Mouse (Mus musculus) heart, embryonic 13.5 days (tissue): ENCODE data around the gene Sprr3. TPM values are rescaled to one million over a fixed set of nuclear protein-coding genes. Genes with fewer than 3 reads are reported as not detected.

Source experiments
- ATAC-seq: fragments of 200-750 bp; cut with Nextera tagmentation; 2 replicates; pipeline ENCODE4 v1.8.0; 2017; ENCODE audit warnings: moderate TSS enrichment; ENCODE audit not compliant: insufficient number of reproducible peaks, low FRiP score, low TSS enrichment; ENCODE audit errors: extremely low read depth
- H3K27ac ChIP-seq: fragments of 300-500 bp; sonication (generic); replicated peaks from 2 replicates; pipeline ENCODE4 v1.5.1; 2015; ENCODE audit warnings: moderate library complexity, mild to moderate bottlenecking, inconsistent platforms
- H3K27me3 ChIP-seq: fragments of 300-500 bp; sonication (generic); replicated peaks from 2 replicates; pipeline ENCODE4 v1.6.1; 2015; ENCODE audit warnings: mild to moderate bottlenecking, inconsistent platforms
- H3K36me3 ChIP-seq: fragments of 300-500 bp; sonication (generic); 2 replicates; pipeline ENCODE4 v1.6.1; 2015; ENCODE audit warnings: mild to moderate bottlenecking, inconsistent platforms
- H3K4me1 ChIP-seq: fragments of 300-500 bp; sonication (generic); 2 replicates; pipeline ENCODE4 v1.6.1; 2015; ENCODE audit warnings: inconsistent platforms
- H3K4me2 ChIP-seq: fragments of 300-500 bp; sonication (generic); 2 replicates; pipeline ENCODE4 v1.6.1; 2015; ENCODE audit warnings: inconsistent platforms, mild to moderate bottlenecking, moderate library complexity
- H3K4me3 ChIP-seq: fragments of 300-500 bp; sonication (generic); 2 replicates; pipeline ENCODE4 v1.5.1; 2015; ENCODE audit warnings: moderate library complexity, mild to moderate bottlenecking, inconsistent platforms
- H3K9ac ChIP-seq: fragments of 300-500 bp; sonication (generic); 2 replicates; pipeline ENCODE4 v1.6.1; 2015; ENCODE audit warnings: inconsistent platforms, mild to moderate bottlenecking, moderate library complexity
- H3K9me3 ChIP-seq: fragments of 300-500 bp; sonication (generic); 2 replicates; pipeline ENCODE4 v1.6.1; 2016; ENCODE audit warnings: inconsistent platforms
- WGBS: fragments of 180-500 bp; shearing (Covaris S2); methylation state at CpG from one replicate; pipeline ENCODE4 v1.1.7; 2015; ENCODE audit warnings: mixed read lengths; 5-methylcytosine and 5-hydroxymethylcytosine counted together
- polyA plus RNA-seq: library from polyadenylated mRNA; unstranded; fragments of >200 nt; fragmentation: Nextera tagmentation; extraction: Ambion mirVana; gene quantifications from 2 replicates; pipeline ENCODE4 v1.2.1, GENCODE M21; 2015

Gene Sprr3
- polyA plus RNA-seq, 1 experiment from 2014 or later, result not detected

DNA sequence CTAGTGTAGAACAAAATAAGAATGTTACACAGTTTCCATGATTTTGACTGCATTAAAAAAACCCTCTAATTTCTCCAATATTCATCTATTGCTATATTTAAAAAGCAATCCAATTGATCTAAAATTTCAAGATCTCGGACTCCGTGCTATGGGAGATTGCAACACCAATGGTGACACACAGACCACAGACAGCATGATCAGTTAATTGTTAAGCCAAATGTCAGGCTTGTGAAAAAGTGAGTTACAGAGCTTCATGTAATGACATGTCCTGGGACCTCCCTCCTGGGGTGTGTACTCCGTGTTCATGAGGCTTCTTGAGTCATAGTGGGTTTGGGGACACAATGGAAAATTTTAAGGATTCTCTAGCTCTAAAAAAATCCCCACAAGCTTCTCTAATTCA lies 18.3 kb downstream of the Sprr3 start:
- WGBS, result 78% methylated on average over 3 of the region's 3 CpGs
- Histone ChIP-seq H3K4me3 (no peak overlapping the region), H3K4me1 (no peaks in the 10 kb centered on the region), H3K9me3 (no peaks in the 10 kb centered on the region), H3K27me3 (no peaks in the 10 kb centered on the region), H3K27ac (no peak overlapping the region), H3K36me3 (no peaks in the 10 kb centered on the region), H3K9ac (no peak overlapping the region), H3K4me2 (no peak overlapping the region)
- no peak for ATAC-seq

DNA sequence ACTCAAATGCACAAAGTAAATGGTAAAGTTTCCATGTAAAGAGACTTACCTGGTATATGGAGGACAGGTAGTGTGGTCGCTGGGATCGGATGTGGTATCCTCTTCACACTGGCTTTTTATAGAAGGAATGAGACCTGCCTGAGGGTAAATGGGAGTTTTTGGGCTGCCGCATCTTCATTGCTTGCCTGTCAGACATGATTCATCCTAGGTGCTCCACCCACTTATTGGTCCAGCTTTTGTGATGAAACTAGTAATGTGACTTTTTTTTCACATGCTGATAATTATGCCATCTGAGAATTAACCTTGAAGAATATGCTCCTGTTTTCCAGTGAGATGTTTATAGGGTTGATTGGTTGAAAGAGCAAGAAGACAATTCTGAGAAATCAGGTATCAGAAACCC lies 19.8 kb downstream of the Sprr3 start, which contains the start of gene Sprr1b:
Gene Sprr1b, minus strand, starts transcription at position 101 of the 400 bp plus-strand sequence.
- no peaks in the 10 kb centered on the region for H3K9me3 ChIP-seq
- no peak within 1 kb of the TSS for H3K27ac ChIP-seq
- no peak within 1 kb of the TSS for H3K4me2 ChIP-seq
- no peak for ATAC-seq
- no peaks in the 10 kb centered on the region for H3K4me1 ChIP-seq
- no peak within 1 kb of the TSS for H3K9ac ChIP-seq
- no peaks in the 10 kb centered on the region for H3K27me3 ChIP-seq
- H3K36me3 ChIP-seq, result no peaks in the 10 kb centered on the region
- H3K4me3 ChIP-seq, result no peak within 1 kb of the TSS
- 79% methylated on average over 3 of the region's 3 CpGs for WGBS

DNA sequence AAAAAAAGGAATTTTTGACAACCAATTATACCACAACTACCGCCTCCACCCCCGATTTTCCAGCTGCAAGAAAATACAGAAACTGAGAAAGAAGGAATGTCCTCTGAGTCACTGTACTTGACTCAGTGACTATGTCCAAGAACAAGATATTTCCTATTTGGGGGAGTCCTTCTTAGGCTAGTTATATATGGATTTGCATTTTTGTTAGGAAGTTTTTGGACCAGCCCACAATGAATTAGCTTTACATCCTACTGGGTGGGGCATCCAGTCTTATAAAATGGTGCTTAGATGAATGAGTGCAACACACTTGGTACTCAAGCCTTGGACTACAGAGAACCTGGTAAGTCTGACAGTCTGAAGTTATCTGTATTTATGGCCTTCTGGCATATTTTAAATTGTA lies 26.2 kb downstream of the Sprr3 start, which contains the start of gene Sprr2k:
Gene Sprr2k, plus strand, starts transcription at position 301 of the 400 bp plus-strand sequence.
- Histone ChIP-seq H3K36me3 (no peaks in the 10 kb centered on the region), H3K4me2 (no peak within 1 kb of the TSS), H3K27ac (no peak within 1 kb of the TSS), H3K4me3 (no peak within 1 kb of the TSS), H3K4me1 (no peaks in the 10 kb centered on the region), H3K9me3 (no peaks in the 10 kb centered on the region), H3K9ac (no peak within 1 kb of the TSS), H3K27me3 (no peaks in the 10 kb centered on the region)
- ATAC-seq, result no peak
- WGBS, result 75% methylated on average over 2 of the region's 2 CpGs

DNA sequence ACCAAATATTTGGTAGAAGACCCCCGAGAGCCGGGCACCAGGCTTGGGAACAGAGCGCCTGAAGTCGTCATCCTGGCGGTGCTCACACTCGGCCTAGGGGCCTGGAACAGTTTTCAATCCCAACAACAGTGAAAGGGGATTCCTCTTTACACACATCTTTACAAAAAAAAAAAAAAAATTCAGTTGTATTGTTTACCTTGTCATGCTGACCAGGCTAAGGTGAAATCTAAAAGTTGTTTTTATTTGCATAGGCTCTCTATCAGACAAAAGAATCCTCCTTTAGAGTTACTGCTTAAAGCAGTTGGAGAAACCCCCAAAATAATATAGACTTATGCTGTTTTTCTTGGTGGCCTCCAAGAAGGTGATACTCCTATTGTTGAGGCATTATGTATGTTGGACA lies 29.2 kb downstream of the Sprr3 start, which contains the start of gene Gm9774:
Gene Gm9774, minus strand, starts transcription at position 101 of the 400 bp plus-strand sequence.
- 87% methylated on average over 6 of the region's 6 CpGs for WGBS
- Histone ChIP-seq H3K9ac (no peak within 1 kb of the TSS), H3K4me1 (no peaks in the 10 kb centered on the region), H3K4me3 (no peak within 1 kb of the TSS), H3K4me2 (no peak within 1 kb of the TSS), H3K27ac (no peak within 1 kb of the TSS), H3K27me3 (no peaks in the 10 kb centered on the region), H3K9me3 (no peaks in the 10 kb centered on the region), H3K36me3 (no peaks in the 10 kb centered on the region)
- no peak for ATAC-seq

DNA sequence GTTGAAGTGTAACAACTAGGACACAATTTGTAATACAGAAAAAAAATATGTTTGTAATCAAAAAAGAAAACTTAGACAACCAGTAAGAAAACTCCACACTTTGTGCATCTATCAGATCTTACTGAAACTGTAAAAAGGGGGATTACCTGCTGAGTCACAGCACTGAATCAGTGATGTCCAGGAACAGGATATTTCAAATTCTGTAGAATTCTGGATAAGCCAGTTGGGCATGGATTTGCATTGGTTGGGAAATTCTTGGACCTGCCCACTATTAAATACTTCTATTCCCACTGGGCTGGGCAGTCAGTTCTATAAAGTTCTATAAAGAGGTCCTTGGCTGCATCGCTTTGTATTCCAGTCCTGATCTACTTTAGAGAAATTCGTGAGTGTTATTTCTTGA lies 40.7 kb downstream of the Sprr3 start, which contains the start of gene Sprr2j-ps:
Gene Sprr2j-ps, plus strand, starts transcription at position 301 of the 400 bp plus-strand sequence.
- Histone ChIP-seq H3K9me3 (no peaks in the 10 kb centered on the region), H3K36me3 (no peaks in the 10 kb centered on the region), H3K27ac (no peak within 1 kb of the TSS), H3K4me2 (no peak within 1 kb of the TSS), H3K4me1 (no peaks in the 10 kb centered on the region), H3K4me3 (no peak within 1 kb of the TSS), H3K9ac (no peak within 1 kb of the TSS), H3K27me3 (no peaks in the 10 kb centered on the region)
- no peak for ATAC-seq
- WGBS, result 82% methylated on average over 2 of the region's 2 CpGs

DNA sequence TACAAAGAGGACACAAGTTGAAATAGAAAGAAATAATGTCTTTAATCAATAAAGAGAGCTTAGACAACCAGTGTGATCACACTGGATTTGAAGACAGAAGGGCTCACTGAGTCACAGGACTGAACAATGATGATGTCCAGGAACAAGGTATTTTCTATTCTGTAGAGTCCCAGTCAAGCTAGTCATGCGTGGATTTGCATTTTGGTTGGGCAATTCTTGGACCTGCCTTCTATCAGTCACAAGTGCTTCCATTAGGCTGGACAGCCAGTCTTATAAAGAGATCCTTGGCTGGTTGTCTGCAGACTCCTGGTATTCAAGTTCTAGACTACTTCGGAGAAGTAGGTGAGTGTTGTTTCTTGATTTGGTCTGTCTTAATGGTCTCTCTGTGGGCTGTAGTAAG lies 50.8 kb downstream of the Sprr3 start, which contains the start of gene Sprr2i:
Gene Sprr2i, plus strand, starts transcription at position 301 of the 400 bp plus-strand sequence.
- Histone ChIP-seq H3K9me3 (no peaks in the 10 kb centered on the region), H3K4me2 (no peak within 1 kb of the TSS), H3K36me3 (no peaks in the 10 kb centered on the region), H3K4me3 (no peak within 1 kb of the TSS), H3K4me1 (no peaks in the 10 kb centered on the region), H3K27ac (no peak within 1 kb of the TSS), H3K9ac (no peak within 1 kb of the TSS), H3K27me3 (no peaks in the 10 kb centered on the region)
- WGBS, result 75% methylated on average over 2 of the region's 2 CpGs
- ATAC-seq, result no peak

Other genes with a start within 250 kb of the Sprr3 start
- not detected in 2 replicates for gene Sprr2a1, start 242.9 kb downstream of the Sprr3 start, polyA plus RNA-seq
- gene Sprr2a2, start 242.8 kb downstream of the Sprr3 start, polyA plus RNA-seq, result 1.6 and 2.0 TPM in 2 replicates
- gene Sprr2a3, start 173.3 kb downstream of the Sprr3 start, polyA plus RNA-seq, result not detected in 2 replicates
- not detected in 2 replicates for gene Sprr2b, start 142.1 kb downstream of the Sprr3 start, polyA plus RNA-seq
- not detected in 2 replicates for gene Sprr2d, start 119.6 kb downstream of the Sprr3 start, polyA plus RNA-seq
- gene Sprr2e, start 106.6 kb downstream of the Sprr3 start, polyA plus RNA-seq, result not detected in 2 replicates
- not detected in 2 replicates for gene Sprr2f, start 93.5 kb downstream of the Sprr3 start, polyA plus RNA-seq
- not detected in 2 replicates for gene Sprr2h, start 73.0 kb downstream of the Sprr3 start, polyA plus RNA-seq
- gene Sprr2i, start 50.7 kb downstream of the Sprr3 start, polyA plus RNA-seq, result not detected in 2 replicates
- gene Sprr2j-ps, start 40.6 kb downstream of the Sprr3 start, polyA plus RNA-seq, result not detected in 2 replicates
- 6.5 and 6.8 TPM in 2 replicates for gene Gm9774, start 29.3 kb downstream of the Sprr3 start, polyA plus RNA-seq
- not detected in 2 replicates for gene Sprr2k, start 26.1 kb downstream of the Sprr3 start, polyA plus RNA-seq
- gene Sprr1b, start 19.9 kb downstream of the Sprr3 start, polyA plus RNA-seq, result not detected in 2 replicates
- 0.19 and 0.31 TPM in 2 replicates for gene Sprr1a, start 27.2 kb upstream of the Sprr3 start, polyA plus RNA-seq
- gene Sprr4, start 41.8 kb upstream of the Sprr3 start, polyA plus RNA-seq, result not detected in 2 replicates
- not detected in 2 replicates for gene 2310046K23Rik, start 75.8 kb upstream of the Sprr3 start, polyA plus RNA-seq
- gene Ivl, start 115.0 kb upstream of the Sprr3 start, polyA plus RNA-seq, result not detected in 2 replicates
- gene Smcp, start 130.3 kb upstream of the Sprr3 start, polyA plus RNA-seq, result not detected in 2 replicates
- gene 2210017I01Rik, start 148.8 kb upstream of the Sprr3 start, polyA plus RNA-seq, result not detected in 2 replicates
- not detected in 2 replicates for gene Lce6a, start 162.9 kb upstream of the Sprr3 start, polyA plus RNA-seq
- not detected in 2 replicates for gene Lce1a1, start 189.6 kb upstream of the Sprr3 start, polyA plus RNA-seq
- not detected in 2 replicates for gene Lce1b, start 198.2 kb upstream of the Sprr3 start, polyA plus RNA-seq
- gene Lce1a2, start 211.6 kb upstream of the Sprr3 start, polyA plus RNA-seq, result not detected in 2 replicates
- gene Lce1c, start 220.5 kb upstream of the Sprr3 start, polyA plus RNA-seq, result not detected in 2 replicates
- not detected in 2 replicates for gene Lce1d, start 228.5 kb upstream of the Sprr3 start, polyA plus RNA-seq